Mouse (Mus musculus): ENCODE results near the gene Gars. TPM values are rescaled to one million over a fixed set of nuclear protein-coding genes. Genes with fewer than 3 reads are reported as not detected.

The Gars gene
- polyA plus RNA-seq, 1 experiment: 281 TPM

- Histone ChIP-seq H3K36me3 (ENCODE audit: control insufficient read depth, insufficient read depth, low read length, poor library complexity, severe bottlenecking) (peaks cover 95% of the 10 kb centered on the region), H3K27ac (ENCODE audit: insufficient read depth, low read length) (no peak overlapping the region)
These were observed 22.5 kb downstream of the Gars start for GRCm38 (mm10) chr6:55060241-55060825.

GRCm38 (mm10) chr6:55061328-55061727 lies 23.5 kb downstream of the Gars start:
- TF ChIP-seq POLR2A (IDR thresholded peaks at IDR 0.05; ENCODE audit: insufficient read depth, low read length): no peak
- no peak for TF ChIP-seq CTCF (IDR thresholded peaks at IDR 0.05; ENCODE audit: low read depth, low read length)
- TF ChIP-seq EP300 (IDR thresholded peaks at IDR 0.05; ENCODE audit: insufficient read depth, low read depth, low read length): no peak
- no peak overlapping the region for H3K27ac ChIP-seq (ENCODE audit: insufficient read depth, low read length)
- no peaks in the 10 kb centered on the region for H3K9me3 ChIP-seq (replicated peaks; ENCODE audit: control insufficient read depth, insufficient read depth, low read length, poor library complexity, severe bottlenecking)
- no peaks in the 10 kb centered on the region for H3K4me1 ChIP-seq (ENCODE audit: control insufficient read depth, insufficient read depth, low read length)
- H3K36me3 ChIP-seq (ENCODE audit: control insufficient read depth, insufficient read depth, low read length, poor library complexity, severe bottlenecking): peaks cover 94% of the 10 kb centered on the region
- no peaks in the 10 kb centered on the region for H3K27me3 ChIP-seq (ENCODE audit: control insufficient read depth, insufficient read depth, low read length, poor library complexity, severe bottlenecking)
- H3K9ac ChIP-seq (ENCODE audit: low read depth, poor library complexity, severe bottlenecking): no peak overlapping the region
- no peak overlapping the region for H3K4me3 ChIP-seq (ENCODE audit: low read depth, low read length)

More at GRCm38 (mm10) chr6:55060241-55060825, 22.5 kb downstream of the Gars start:
- TF ChIP-seq POLR2A (IDR thresholded peaks at IDR 0.05; ENCODE audit: insufficient read depth, low read length) (no peak), CTCF (IDR thresholded peaks at IDR 0.05; ENCODE audit: low read depth, low read length) (no peak), EP300 (IDR thresholded peaks at IDR 0.05; ENCODE audit: insufficient read depth, low read depth, low read length) (no peak)
- H3K4me3 ChIP-seq (ENCODE audit: low read depth, low read length): no peak overlapping the region
- H3K9ac ChIP-seq (ENCODE audit: low read depth, poor library complexity, severe bottlenecking): no peak overlapping the region
- no peaks in the 10 kb centered on the region for H3K9me3 ChIP-seq (replicated peaks; ENCODE audit: control insufficient read depth, insufficient read depth, low read length, poor library complexity, severe bottlenecking)
- no peaks in the 10 kb centered on the region for H3K27me3 ChIP-seq (ENCODE audit: control insufficient read depth, insufficient read depth, low read length, poor library complexity, severe bottlenecking)
- H3K4me1 ChIP-seq (ENCODE audit: control insufficient read depth, insufficient read depth, low read length): no peaks in the 10 kb centered on the region

- no peak overlapping the region for H3K27ac ChIP-seq (ENCODE audit: insufficient read depth, low read length)
- H3K4me1 ChIP-seq (ENCODE audit: control insufficient read depth, insufficient read depth, low read length): no peaks in the 10 kb centered on the region
- no peak for TF ChIP-seq POLR2A (IDR thresholded peaks at IDR 0.05; ENCODE audit: insufficient read depth, low read length)
- TF ChIP-seq CTCF (IDR thresholded peaks at IDR 0.05; ENCODE audit: low read depth, low read length): no peak
- no peak for TF ChIP-seq EP300 (IDR thresholded peaks at IDR 0.05; ENCODE audit: insufficient read depth, low read depth, low read length)
- no peak overlapping the region for H3K4me3 ChIP-seq (ENCODE audit: low read depth, low read length)
- no peaks in the 10 kb centered on the region for H3K9me3 ChIP-seq (replicated peaks; ENCODE audit: control insufficient read depth, insufficient read depth, low read length, poor library complexity, severe bottlenecking)
- no peaks in the 10 kb centered on the region for H3K27me3 ChIP-seq (ENCODE audit: control insufficient read depth, insufficient read depth, low read length, poor library complexity, severe bottlenecking)
- peaks cover 94% of the 10 kb centered on the region for H3K36me3 ChIP-seq (ENCODE audit: control insufficient read depth, insufficient read depth, low read length, poor library complexity, severe bottlenecking)
- H3K9ac ChIP-seq (ENCODE audit: low read depth, poor library complexity, severe bottlenecking): no peak overlapping the region
These were observed 24.4 kb downstream of the Gars start for GRCm38 (mm10) chr6:55062200-55062599.

GRCm38 (mm10) chr6:55063793-55064476 lies 26.1 kb downstream of the Gars start:
- H3K9ac ChIP-seq (ENCODE audit: low read depth, poor library complexity, severe bottlenecking): no peak overlapping the region
- no peak for TF ChIP-seq POLR2A (IDR thresholded peaks at IDR 0.05; ENCODE audit: insufficient read depth, low read length)
- no peaks in the 10 kb centered on the region for H3K27me3 ChIP-seq (ENCODE audit: control insufficient read depth, insufficient read depth, low read length, poor library complexity, severe bottlenecking)
- H3K27ac ChIP-seq (ENCODE audit: insufficient read depth, low read length): no peak overlapping the region
- H3K36me3 ChIP-seq (ENCODE audit: control insufficient read depth, insufficient read depth, low read length, poor library complexity, severe bottlenecking): peaks cover 94% of the 10 kb centered on the region
- no peak overlapping the region for H3K4me3 ChIP-seq (ENCODE audit: low read depth, low read length)
- no peaks in the 10 kb centered on the region for H3K4me1 ChIP-seq (ENCODE audit: control insufficient read depth, insufficient read depth, low read length)
- H3K9me3 ChIP-seq (replicated peaks; ENCODE audit: control insufficient read depth, insufficient read depth, low read length, poor library complexity, severe bottlenecking): no peaks in the 10 kb centered on the region

DNA sequence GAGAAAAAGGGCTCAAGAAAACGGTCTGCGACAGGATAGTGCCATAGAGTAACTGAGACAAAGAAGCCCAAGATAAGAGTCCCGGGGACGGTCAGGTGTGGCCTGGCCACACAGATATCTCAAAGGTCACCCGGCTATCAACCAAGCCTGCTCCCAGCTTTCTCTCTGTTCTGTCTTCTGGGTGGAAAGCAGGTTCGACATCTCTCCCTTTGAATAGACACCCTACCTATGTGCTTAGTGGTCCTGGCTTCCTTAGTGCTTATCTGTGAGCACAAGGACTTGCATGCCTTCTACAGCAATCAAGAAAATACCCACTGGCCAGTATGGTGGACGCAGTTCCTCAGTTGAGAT lies 26.6 kb downstream of the Gars start:
- TF ChIP-seq POLR2A (IDR thresholded peaks at IDR 0.05; ENCODE audit: insufficient read depth, low read length): no peak
- TF ChIP-seq CTCF (IDR thresholded peaks at IDR 0.05; ENCODE audit: low read depth, low read length): no peak
- no peak for TF ChIP-seq EP300 (IDR thresholded peaks at IDR 0.05; ENCODE audit: insufficient read depth, low read depth, low read length)
- H3K27me3 ChIP-seq (ENCODE audit: control insufficient read depth, insufficient read depth, low read length, poor library complexity, severe bottlenecking): no peaks in the 10 kb centered on the region
- no peak overlapping the region for H3K27ac ChIP-seq (ENCODE audit: insufficient read depth, low read length)
- no peak overlapping the region for H3K9ac ChIP-seq (ENCODE audit: low read depth, poor library complexity, severe bottlenecking)
- H3K4me1 ChIP-seq (ENCODE audit: control insufficient read depth, insufficient read depth, low read length): no peaks in the 10 kb centered on the region
- peaks cover 93% of the 10 kb centered on the region for H3K36me3 ChIP-seq (ENCODE audit: control insufficient read depth, insufficient read depth, low read length, poor library complexity, severe bottlenecking)
- H3K4me3 ChIP-seq (ENCODE audit: low read depth, low read length): no peak overlapping the region
- H3K9me3 ChIP-seq (replicated peaks; ENCODE audit: control insufficient read depth, insufficient read depth, low read length, poor library complexity, severe bottlenecking): no peaks in the 10 kb centered on the region

DNA sequence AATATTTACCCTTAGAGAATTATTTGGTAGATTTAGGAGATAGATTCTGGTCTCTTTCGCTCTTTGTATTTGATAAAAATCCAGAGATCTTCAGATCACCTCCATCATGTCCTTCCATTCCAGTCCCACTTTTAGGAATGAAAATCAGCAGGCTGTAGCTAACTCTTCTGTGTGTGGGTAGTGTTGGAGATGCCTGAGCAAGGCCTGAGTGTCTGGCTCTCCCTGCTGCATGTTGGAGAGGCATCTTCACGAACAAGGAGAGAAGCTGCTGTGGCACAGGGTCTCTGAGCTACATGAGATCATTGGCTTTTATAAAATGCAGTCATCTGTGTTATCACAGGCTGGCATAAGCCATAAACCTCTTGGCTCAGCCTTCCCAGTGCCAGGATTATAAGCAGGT lies 28.1 kb downstream of the Gars start:
- TF ChIP-seq POLR2A (IDR thresholded peaks at IDR 0.05; ENCODE audit: insufficient read depth, low read length): no peak
- no peak for TF ChIP-seq EP300 (IDR thresholded peaks at IDR 0.05; ENCODE audit: insufficient read depth, low read depth, low read length)
- no peak for TF ChIP-seq CTCF (IDR thresholded peaks at IDR 0.05; ENCODE audit: low read depth, low read length)
- Histone ChIP-seq H3K4me3 (ENCODE audit: low read depth, low read length) (no peak overlapping the region), H3K36me3 (ENCODE audit: control insufficient read depth, insufficient read depth, low read length, poor library complexity, severe bottlenecking) (peaks cover 90% of the 10 kb centered on the region), H3K9me3 (replicated peaks; ENCODE audit: control insufficient read depth, insufficient read depth, low read length, poor library complexity, severe bottlenecking) (no peaks in the 10 kb centered on the region), H3K9ac (ENCODE audit: low read depth, poor library complexity, severe bottlenecking) (no peak overlapping the region), H3K4me1 (ENCODE audit: control insufficient read depth, insufficient read depth, low read length) (no peaks in the 10 kb centered on the region), H3K27me3 (ENCODE audit: control insufficient read depth, insufficient read depth, low read length, poor library complexity, severe bottlenecking) (no peaks in the 10 kb centered on the region), H3K27ac (ENCODE audit: insufficient read depth, low read length) (no peak overlapping the region)
